Mouse (Mus musculus) neural tube, embryonic 13.5 days (tissue): ENCODE measurements around the gene Map4k4. TPM values are rescaled to one million over a fixed set of nuclear protein-coding genes. Genes with fewer than 3 reads are reported as not detected.
A peak's percentile ranks its signal among the peaks of the same experiment; 100 is the strongest.

ENCODE experiments used
- ATAC-seq: fragments of 200-750 bp; cut with Nextera tagmentation; 2 replicates; pipeline ENCODE4 v1.8.0; 2017; ENCODE audit warnings: low read depth, mild to moderate bottlenecking, moderate TSS enrichment, moderate library complexity
- H3K27ac ChIP-seq: fragments of 300-500 bp; sonication (generic); replicated peaks from 2 replicates; pipeline ENCODE4 v1.5.1; 2015; ENCODE audit warnings: moderate library complexity, mild to moderate bottlenecking, inconsistent platforms
- H3K27me3 ChIP-seq: fragments of 300-500 bp; sonication (generic); 2 replicates; pipeline ENCODE4 v1.6.1; 2015; ENCODE audit warnings: mild to moderate bottlenecking, inconsistent platforms
- H3K36me3 ChIP-seq: fragments of 300-500 bp; sonication (generic); 2 replicates; pipeline ENCODE4 v1.6.1; 2015; ENCODE audit warnings: mild to moderate bottlenecking, inconsistent platforms
- H3K4me1 ChIP-seq: fragments of 300-500 bp; sonication (generic); replicated peaks from 2 replicates; pipeline ENCODE4 v1.6.1; 2015; ENCODE audit warnings: inconsistent platforms
- H3K4me2 ChIP-seq: fragments of 300-500 bp; sonication (generic); 2 replicates; pipeline ENCODE4 v1.6.1; 2015; ENCODE audit warnings: inconsistent platforms, mild to moderate bottlenecking, moderate library complexity
- H3K4me3 ChIP-seq: fragments of 300-500 bp; sonication (generic); 2 replicates; pipeline ENCODE4 v1.5.1; 2015; ENCODE audit warnings: mild to moderate bottlenecking, inconsistent platforms
- H3K9ac ChIP-seq: fragments of 300-500 bp; sonication (generic); 2 replicates; pipeline ENCODE4 v1.6.1; 2015; ENCODE audit warnings: moderate library complexity, mild to moderate bottlenecking, inconsistent platforms
- H3K9me3 ChIP-seq: fragments of 300-500 bp; sonication (generic); 2 replicates; pipeline ENCODE4 v1.6.1; 2016; ENCODE audit warnings: inconsistent platforms
- WGBS: fragments of 180-500 bp; shearing (Covaris S2); methylation state at CpG from one replicate; pipeline ENCODE4 v1.1.7; 2015; 5-methylcytosine and 5-hydroxymethylcytosine counted together
- polyA plus RNA-seq: library from polyadenylated mRNA; unstranded; fragments of >200 nt; fragmentation: Nextera tagmentation; extraction: Ambion mirVana; gene quantifications from 2 replicates; pipeline ENCODE4 v1.2.1, GENCODE M21; 2015

Map4k4 gene
- polyA plus RNA-seq, 1 experiment from 2014 or later, result 49.0 TPM

DNA sequence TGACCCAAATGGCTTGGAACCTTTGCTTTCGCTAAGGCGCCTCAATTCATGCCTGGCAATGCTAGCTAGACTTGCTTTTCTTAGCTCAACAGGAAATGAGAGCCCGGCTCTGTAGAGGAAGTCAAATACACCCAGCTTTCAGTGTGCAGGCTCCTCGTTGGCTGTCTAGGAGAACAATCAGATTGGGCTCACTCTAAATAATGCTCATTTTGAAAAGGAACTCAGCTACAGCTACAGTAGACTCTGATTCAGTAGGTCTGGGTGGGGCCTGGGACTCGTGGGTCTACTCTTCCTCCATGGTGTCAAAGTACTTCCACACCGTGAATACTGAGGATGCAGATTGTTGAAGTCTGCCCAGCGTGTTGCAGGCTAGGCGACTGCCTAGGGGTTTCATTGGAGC, 22.0 kb downstream of the Map4k4 start:
- no peak overlapping the region for H3K9ac ChIP-seq
- H3K27me3 ChIP-seq, result no peaks in the 10 kb centered on the region
- H3K27ac ChIP-seq, result peak overlapping the region; percentile 52; the same call in 1 of the 2 replicates
- peaks cover 88% of the 10 kb centered on the region for H3K4me1 ChIP-seq
- H3K4me2 ChIP-seq, result peak overlapping the region; percentile 25
- peaks cover 13% of the 10 kb centered on the region; the same call in 1 of the 2 replicates for H3K36me3 ChIP-seq
- 0 out of 2 replicates have a peak, but pooled peaks have one; percentile 13 for ATAC-seq
- WGBS, result 49% methylated on average over 8 of the region's 8 CpGs
- no peak overlapping the region for H3K4me3 ChIP-seq
- no peaks in the 10 kb centered on the region for H3K9me3 ChIP-seq

DNA sequence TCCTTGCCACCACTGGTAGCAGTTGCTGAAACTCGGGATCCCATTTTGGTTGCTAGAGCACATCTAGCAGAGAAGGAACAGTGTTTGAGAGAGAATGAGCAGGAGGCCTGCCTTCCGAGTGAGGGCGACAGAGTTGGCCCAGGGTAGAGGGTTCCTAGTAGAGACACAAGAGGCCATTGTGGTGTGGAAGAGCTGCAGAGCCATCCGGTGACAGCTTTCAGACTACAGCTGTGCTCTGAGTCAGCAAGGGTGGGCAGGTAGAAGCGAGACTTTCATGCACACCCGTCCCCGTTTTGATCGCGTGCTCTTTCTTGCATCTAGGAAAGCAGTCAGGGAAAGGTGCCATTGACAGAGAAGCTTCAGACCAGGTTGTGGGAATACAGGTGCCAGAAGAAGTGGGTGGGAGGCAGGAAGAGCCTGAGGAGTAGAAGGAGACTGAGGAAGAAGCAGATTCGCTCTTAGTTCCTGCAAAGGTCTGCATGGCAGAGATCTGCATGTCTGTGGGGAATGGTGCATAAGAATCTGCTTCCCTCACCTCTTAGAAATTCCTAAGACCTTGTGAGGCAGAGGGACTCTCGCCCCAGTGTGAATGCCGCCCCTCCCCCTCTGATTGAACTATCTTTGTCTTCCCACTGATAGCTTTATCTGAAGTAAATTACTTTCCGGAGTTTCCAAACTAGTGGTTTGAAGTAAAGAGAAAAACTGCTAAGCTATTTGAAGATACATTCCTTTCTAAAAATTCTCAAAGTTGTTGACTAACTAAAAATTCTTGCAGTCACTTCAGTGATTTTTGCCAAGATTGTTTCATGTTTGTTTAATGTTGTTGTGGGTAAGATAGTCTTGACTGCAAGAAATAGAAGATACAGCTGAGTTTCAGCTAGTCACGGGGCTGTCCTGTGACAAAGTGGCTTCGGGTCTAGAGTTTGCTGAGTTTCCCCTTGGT, 23.0 kb downstream of the Map4k4 start:
- Histone ChIP-seq H3K27ac (peak overlapping the region; percentile 52), H3K9ac (0 out of 2 replicates have a peak overlapping the region, but pooled peaks have one; percentile 31), H3K4me2 (peak overlapping the region; percentile 25; the same call in 1 of the 2 replicates), H3K27me3 (no peaks in the 10 kb centered on the region), H3K4me1 (peaks cover 88% of the 10 kb centered on the region), H3K9me3 (no peaks in the 10 kb centered on the region), H3K4me3 (no peak overlapping the region), H3K36me3 (peaks cover 13% of the 10 kb centered on the region; the same call in 1 of the 2 replicates)
- 33% methylated on average over 15 of the region's 15 CpGs for WGBS
- no peak for ATAC-seq

DNA sequence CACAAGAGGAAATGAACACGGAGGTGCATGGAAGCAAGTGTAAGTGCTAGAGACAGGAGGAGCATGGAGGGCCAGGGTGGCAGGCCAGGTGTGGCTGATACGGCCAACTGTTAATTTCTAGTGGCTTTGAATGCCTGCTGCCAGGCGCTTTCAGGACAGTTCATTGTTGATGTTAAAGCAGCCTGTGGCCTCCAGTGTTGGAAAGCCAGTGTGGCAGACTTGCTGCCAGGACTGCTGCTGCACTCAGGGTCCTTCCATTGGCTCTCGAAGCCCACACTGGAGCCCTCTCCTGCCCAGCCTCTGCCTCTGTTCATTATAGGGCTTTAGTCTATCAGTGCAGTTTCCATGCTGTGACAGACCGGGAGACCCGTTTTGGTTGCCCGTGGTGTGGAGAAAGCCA, 30.3 kb downstream of the Map4k4 start:
- 0 out of 2 replicates have a peak, but pooled peaks cover 5% of the 10 kb centered on the region for H3K36me3 ChIP-seq
- H3K9me3 ChIP-seq, result no peaks in the 10 kb centered on the region
- H3K4me3 ChIP-seq, result no peak overlapping the region
- H3K4me2 ChIP-seq, result no peak overlapping the region
- no peak overlapping the region; the same call in 1 of the 2 replicates for H3K27ac ChIP-seq
- H3K4me1 ChIP-seq, result peaks cover 98% of the 10 kb centered on the region
- H3K27me3 ChIP-seq, result no peaks in the 10 kb centered on the region
- 0 out of 2 replicates have a peak overlapping the region, but pooled peaks have one; percentile 31 for H3K9ac ChIP-seq
- WGBS, result 63% methylated on average over 7 of the region's 7 CpGs
- ATAC-seq, result no peak

DNA sequence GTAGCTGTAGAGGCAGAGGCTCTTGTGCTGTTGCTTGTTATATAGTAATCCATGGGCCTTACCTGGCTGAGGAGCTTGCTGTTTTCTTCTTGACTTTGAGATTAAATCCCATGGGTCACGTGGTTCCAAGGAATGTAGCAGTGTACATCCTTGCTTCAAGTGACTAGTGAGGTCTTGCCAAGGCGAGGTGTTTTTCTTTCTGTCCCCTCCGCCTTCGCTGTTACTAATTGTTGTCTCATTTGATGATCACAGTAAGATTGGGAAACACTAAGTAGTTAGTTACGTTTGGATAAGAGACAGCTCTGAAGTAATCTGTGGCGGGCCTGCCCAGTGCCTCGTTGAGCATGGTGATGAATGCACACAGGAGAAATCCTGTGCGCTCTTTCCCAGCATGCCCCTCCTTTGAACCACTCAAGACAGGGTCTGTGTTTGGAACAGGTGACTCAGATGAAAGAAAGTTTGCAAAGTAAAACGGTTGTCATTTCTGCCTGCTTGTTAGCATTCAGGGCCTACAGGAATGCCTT, 31.6 kb downstream of the Map4k4 start:
- Histone ChIP-seq H3K4me1 (peaks cover 98% of the 10 kb centered on the region), H3K4me3 (no peak overlapping the region), H3K36me3 (0 out of 2 replicates have a peak, but pooled peaks cover 5% of the 10 kb centered on the region), H3K27ac (peak overlapping the region; percentile 52; the same call in 1 of the 2 replicates), H3K27me3 (no peaks in the 10 kb centered on the region), H3K4me2 (no peak overlapping the region), H3K9ac (no peak overlapping the region), H3K9me3 (no peaks in the 10 kb centered on the region)
- no peak for ATAC-seq
- WGBS, result 55% methylated on average over 9 of the region's 9 CpGs

DNA sequence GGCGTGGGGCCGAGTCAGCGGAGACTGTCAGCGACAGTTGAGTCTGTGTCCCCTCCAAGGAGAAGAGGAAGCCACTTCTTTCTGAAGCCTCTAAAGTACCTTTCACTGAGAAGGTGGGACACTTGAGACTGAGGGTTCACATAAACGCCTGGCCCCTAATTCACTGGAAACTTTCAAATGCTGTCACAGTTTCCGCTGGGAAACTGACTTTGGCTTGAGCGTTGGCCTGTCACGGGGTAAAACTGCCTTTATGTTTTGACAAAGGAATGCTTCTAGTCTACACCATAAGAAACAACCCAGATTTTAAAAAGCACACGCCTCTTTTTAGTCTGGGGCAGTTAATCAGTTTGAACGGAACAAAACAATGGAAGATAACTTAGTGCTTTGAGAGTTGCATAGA, 32.2 kb downstream of the Map4k4 start:
- peak overlapping the region; percentile 52; the same call in 1 of the 2 replicates for H3K27ac ChIP-seq
- no peaks in the 10 kb centered on the region for H3K9me3 ChIP-seq
- ATAC-seq, result no peak
- no peak overlapping the region for H3K9ac ChIP-seq
- H3K4me2 ChIP-seq, result no peak overlapping the region
- peaks cover 98% of the 10 kb centered on the region for H3K4me1 ChIP-seq
- no peak overlapping the region for H3K4me3 ChIP-seq
- 45% methylated on average over 10 of the region's 10 CpGs for WGBS
- H3K36me3 ChIP-seq, result 0 out of 2 replicates have a peak, but pooled peaks cover 5% of the 10 kb centered on the region
- no peaks in the 10 kb centered on the region for H3K27me3 ChIP-seq

DNA sequence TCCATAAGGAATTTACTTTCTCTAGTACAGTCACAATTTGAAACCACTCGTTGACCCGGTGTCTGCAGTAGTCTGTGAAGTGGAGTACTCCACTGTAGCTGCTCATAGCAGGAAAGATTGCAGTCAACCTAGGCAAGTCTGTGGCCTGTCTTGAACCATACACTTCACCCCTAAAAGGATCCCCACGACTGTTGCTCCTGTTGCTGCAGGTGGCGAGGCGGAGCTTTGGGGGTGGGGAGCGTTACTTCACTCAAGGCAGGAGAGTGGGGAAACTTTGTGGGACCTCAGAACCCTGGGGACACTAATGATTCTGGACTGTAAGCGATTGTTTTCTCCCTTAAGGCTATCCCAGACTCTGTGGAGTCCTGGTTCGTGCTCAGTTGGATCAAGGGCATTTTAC, 34.2 kb downstream of the Map4k4 start:
- H3K9ac ChIP-seq, result no peak overlapping the region
- 19% methylated on average over 8 of the region's 8 CpGs for WGBS
- 0 out of 2 replicates have a peak, but pooled peaks cover 5% of the 10 kb centered on the region for H3K36me3 ChIP-seq
- no peaks in the 10 kb centered on the region for H3K9me3 ChIP-seq
- H3K4me1 ChIP-seq, result peaks cover 98% of the 10 kb centered on the region
- no peak overlapping the region for H3K4me3 ChIP-seq
- H3K4me2 ChIP-seq, result peak overlapping the region; percentile 49
- no peak overlapping the region for H3K27ac ChIP-seq
- no peak for ATAC-seq
- no peaks in the 10 kb centered on the region for H3K27me3 ChIP-seq

DNA sequence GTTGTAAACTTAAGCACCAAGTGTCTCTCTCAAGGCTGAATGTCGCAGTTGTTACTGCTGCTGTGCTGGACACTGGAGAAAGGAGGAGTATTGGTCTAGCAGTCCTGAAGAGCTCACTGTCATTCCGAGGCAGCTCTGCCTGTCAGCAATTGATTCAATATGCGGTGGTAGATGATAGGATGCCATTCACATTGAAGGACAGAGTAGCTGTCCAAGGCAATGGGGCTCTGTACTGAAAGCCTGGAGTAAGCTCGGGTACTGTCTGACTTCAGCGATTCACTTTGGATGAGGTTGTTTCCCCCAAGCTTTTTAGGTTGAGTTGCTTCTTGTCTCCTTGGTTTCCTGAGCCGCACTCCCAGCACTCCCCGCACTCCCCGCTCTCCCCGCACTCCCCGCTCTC, 34.9 kb downstream of the Map4k4 start:
- 0 out of 2 replicates have a peak overlapping the region, but pooled peaks have one; percentile 25 for H3K4me3 ChIP-seq
- peak overlapping the region; percentile 49 for H3K4me2 ChIP-seq
- 0 out of 2 replicates have a peak, but pooled peaks cover 5% of the 10 kb centered on the region for H3K36me3 ChIP-seq
- no peaks in the 10 kb centered on the region for H3K9me3 ChIP-seq
- ATAC-seq, result no peak
- peaks cover 98% of the 10 kb centered on the region for H3K4me1 ChIP-seq
- no peaks in the 10 kb centered on the region for H3K27me3 ChIP-seq
- whole genome bisulfite sequencing, result under 1% methylated on average over 10 of the region's 10 CpGs
- H3K9ac ChIP-seq, result no peak overlapping the region
- H3K27ac ChIP-seq, result no peak overlapping the region

DNA sequence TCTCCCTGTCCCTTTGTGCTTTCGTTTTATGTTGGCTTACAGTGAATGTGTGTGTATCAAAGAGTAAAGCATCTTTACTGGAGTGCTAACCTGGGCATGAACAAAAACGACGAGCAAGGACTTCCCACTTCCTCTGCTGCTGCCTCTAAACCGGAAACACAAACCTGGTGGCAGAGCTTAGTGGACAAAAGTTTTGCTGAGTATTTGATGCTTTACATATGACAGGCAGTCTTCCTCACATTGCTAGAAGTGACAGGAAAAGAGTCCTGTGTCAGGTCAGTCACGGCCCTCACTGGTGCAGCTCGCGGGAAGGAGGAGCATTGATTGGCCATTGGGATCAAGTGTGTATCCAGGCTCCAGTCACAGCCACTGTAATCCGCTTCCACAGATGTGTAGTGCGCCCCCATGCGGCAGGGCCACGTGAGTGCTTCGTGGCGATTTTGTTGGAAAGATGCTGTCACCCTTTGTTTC, 35.7 kb downstream of the Map4k4 start:
- Histone ChIP-seq H3K27me3 (no peaks in the 10 kb centered on the region), H3K36me3 (0 out of 2 replicates have a peak, but pooled peaks cover 5% of the 10 kb centered on the region), H3K9ac (0 out of 2 replicates have a peak overlapping the region, but pooled peaks have one; percentile 12), H3K27ac (peak overlapping the region; percentile 59), H3K9me3 (no peaks in the 10 kb centered on the region), H3K4me2 (peak overlapping the region; percentile 49), H3K4me3 (peak overlapping the region; percentile 25), H3K4me1 (peaks cover 98% of the 10 kb centered on the region)
- 2% methylated on average over 13 of the region's 13 CpGs for WGBS
- peak; percentile 46; the same call in 1 of the 2 replicates for ATAC-seq

DNA sequence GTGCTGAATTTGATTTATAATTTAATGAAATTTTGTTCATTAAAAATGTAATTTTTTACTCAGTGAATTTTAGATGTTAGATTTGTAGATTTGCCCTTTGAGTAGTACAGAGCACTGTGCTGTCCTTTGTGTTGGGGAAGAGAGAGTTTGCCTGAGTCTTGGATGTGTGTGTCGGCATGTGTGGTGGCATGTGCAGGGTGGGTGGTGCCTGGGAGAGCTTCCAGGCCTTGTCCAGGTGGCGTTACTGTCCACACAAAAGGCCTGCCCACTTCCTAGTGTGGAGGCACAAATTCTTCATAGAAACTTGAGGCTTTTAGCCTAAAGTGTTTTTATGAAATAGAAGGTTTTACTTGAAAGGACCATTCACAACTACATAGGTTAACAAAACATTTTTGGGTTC, 36.2 kb downstream of the Map4k4 start:
- no peaks in the 10 kb centered on the region for H3K27me3 ChIP-seq
- peaks cover 98% of the 10 kb centered on the region for H3K4me1 ChIP-seq
- ATAC-seq, result 0 out of 2 replicates have a peak, but pooled peaks have one; percentile 44
- no peak overlapping the region for H3K4me2 ChIP-seq
- peak overlapping the region; percentile 59; the same call in 1 of the 2 replicates for H3K27ac ChIP-seq
- no peak overlapping the region for H3K4me3 ChIP-seq
- H3K9ac ChIP-seq, result no peak overlapping the region
- H3K9me3 ChIP-seq, result no peaks in the 10 kb centered on the region
- WGBS, result 53% methylated on average over 2 of the region's 2 CpGs
- 0 out of 2 replicates have a peak, but pooled peaks cover 5% of the 10 kb centered on the region for H3K36me3 ChIP-seq

DNA sequence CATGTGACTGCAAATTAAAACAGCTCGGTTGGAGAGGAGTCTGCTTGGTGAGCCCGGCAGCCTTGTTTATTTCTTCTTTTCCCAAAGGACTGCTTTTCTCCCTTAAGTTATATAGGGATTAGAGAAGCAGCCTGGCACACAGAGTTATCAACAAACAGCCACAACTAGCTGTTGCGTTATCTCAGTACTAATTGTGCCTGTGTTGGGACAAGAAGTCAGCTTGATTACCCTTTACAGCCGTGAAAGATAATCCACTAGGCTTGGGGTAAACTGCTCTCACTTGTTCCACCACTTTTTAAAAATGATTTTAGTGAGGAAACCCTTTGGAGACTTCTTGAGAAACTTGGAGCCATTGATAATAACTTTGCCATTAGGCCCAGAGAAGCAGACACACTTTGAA, 36.9 kb downstream of the Map4k4 start:
- Histone ChIP-seq H3K4me1 (peaks cover 98% of the 10 kb centered on the region), H3K27me3 (no peaks in the 10 kb centered on the region), H3K9ac (no peak overlapping the region), H3K4me2 (no peak overlapping the region), H3K4me3 (no peak overlapping the region), H3K36me3 (0 out of 2 replicates have a peak, but pooled peaks cover 5% of the 10 kb centered on the region), H3K27ac (no peak overlapping the region), H3K9me3 (no peaks in the 10 kb centered on the region)
- 29% methylated on average over 4 of the region's 4 CpGs for WGBS
- no peak for ATAC-seq

DNA sequence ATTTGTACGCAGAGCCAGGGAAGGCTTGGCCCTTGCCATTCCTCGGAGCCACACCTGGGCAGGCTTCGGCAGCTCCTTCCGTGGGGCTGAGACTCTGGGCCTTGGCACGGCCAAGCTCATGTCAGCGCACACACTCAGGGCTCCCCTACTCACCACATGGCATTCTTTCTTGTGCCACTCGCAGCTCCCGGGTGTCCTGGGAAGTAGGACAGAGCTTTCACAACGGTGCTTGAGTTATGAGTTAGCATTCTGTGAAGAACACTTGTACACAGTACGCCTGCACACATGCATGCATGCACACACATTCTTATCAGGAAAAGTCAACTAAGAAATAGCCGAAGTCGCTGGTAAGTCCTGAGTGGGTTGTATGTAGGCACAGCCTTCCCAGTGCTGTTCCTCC, 38.7 kb downstream of the Map4k4 start:
- no peaks in the 10 kb centered on the region for H3K36me3 ChIP-seq
- no peak overlapping the region for H3K9ac ChIP-seq
- no peak for ATAC-seq
- H3K9me3 ChIP-seq, result no peaks in the 10 kb centered on the region
- H3K27me3 ChIP-seq, result no peaks in the 10 kb centered on the region
- WGBS, result 77% methylated on average over 12 of the region's 12 CpGs
- no peak overlapping the region for H3K4me2 ChIP-seq
- H3K27ac ChIP-seq, result peak overlapping the region; percentile 29; the same call in 1 of the 2 replicates
- no peak overlapping the region for H3K4me3 ChIP-seq
- peaks cover 98% of the 10 kb centered on the region for H3K4me1 ChIP-seq

DNA sequence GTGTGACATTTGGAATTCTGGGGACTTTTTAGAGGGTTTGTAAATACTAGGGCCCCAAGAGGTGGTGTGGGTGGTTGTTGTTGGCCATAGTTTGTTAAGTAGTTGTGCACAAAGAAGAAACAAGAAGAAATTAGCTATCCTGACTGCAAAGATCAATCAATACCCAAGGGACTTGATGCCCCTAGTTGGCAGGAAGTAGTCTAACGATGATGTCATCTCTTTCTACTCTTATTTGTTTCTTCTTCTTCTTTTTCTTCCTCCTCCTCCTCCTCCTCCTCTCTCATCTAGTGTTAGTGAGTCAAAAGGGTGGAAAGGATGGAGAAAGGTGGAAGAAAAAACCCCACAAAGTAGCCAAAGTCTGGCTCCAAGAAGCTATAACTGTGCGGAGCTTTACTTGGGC, 39.6 kb downstream of the Map4k4 start:
- H3K27ac ChIP-seq, result no peak overlapping the region
- WGBS, result 91% methylated on average over 2 of the region's 2 CpGs
- peaks cover 98% of the 10 kb centered on the region for H3K4me1 ChIP-seq

More for the DNA sequence above, 39.6 kb downstream of the Map4k4 start:
- Histone ChIP-seq H3K4me2 (no peak overlapping the region), H3K4me3 (no peak overlapping the region), H3K9me3 (no peaks in the 10 kb centered on the region), H3K27me3 (no peaks in the 10 kb centered on the region), H3K9ac (no peak overlapping the region), H3K36me3 (no peaks in the 10 kb centered on the region)
- ATAC-seq, result no peak
